Mouse (Mus musculus): Measurements from ENCODE around the gene Ruvbl1. TPM values are rescaled to one million over a fixed set of nuclear protein-coding genes. Genes with fewer than 3 reads are reported as not detected.

Ruvbl1 gene
- polyA plus RNA-seq, 1 experiment from 2014 or later, result 148 TPM

- Histone ChIP-seq H3K9me3 (no peaks in the 10 kb centered on the region), H3K4me2 (peak overlapping the region; percentile 95), H3K9ac (peak overlapping the region; percentile 79), H3K27me3 (peaks cover 6% of the 10 kb centered on the region; the same call in 1 of the 2 replicates), H3K4me1 (peaks cover 7% of the 10 kb centered on the region; the same call in 1 of the 2 replicates), H3K36me3 (peaks cover 54% of the 10 kb centered on the region), H3K4me3 (peak overlapping the region; percentile 57), H3K27ac (no peak overlapping the region)
- 3% methylated on average over 76 of the region's 76 CpGs for WGBS
- ATAC-seq (ENCODE audit: insufficient number of reproducible peaks, insufficient read depth, low FRiP score, low TSS enrichment, low read depth), result peak; percentile 61
Observed at GRCm38 (mm10) chr6:88499481-88500404, 34.5 kb downstream of the Ruvbl1 start.

- peaks cover 59% of the 10 kb centered on the region for H3K36me3 ChIP-seq
- ATAC-seq (ENCODE audit: insufficient number of reproducible peaks, insufficient read depth, low FRiP score, low TSS enrichment, low read depth), result 0 out of 2 replicates have a peak, but pooled peaks have one; percentile 4
- peaks cover 6% of the 10 kb centered on the region; the same call in 1 of the 2 replicates for H3K27me3 ChIP-seq
- no peaks in the 10 kb centered on the region for H3K9me3 ChIP-seq
- H3K4me3 ChIP-seq, result peak overlapping the region; percentile 57
- peaks cover 7% of the 10 kb centered on the region; the same call in 1 of the 2 replicates for H3K4me1 ChIP-seq
- WGBS, result 5% methylated on average over 3 of the region's 3 CpGs
- H3K4me2 ChIP-seq, result peak overlapping the region; percentile 95
- H3K27ac ChIP-seq, result no peak overlapping the region
- peak overlapping the region; percentile 79 for H3K9ac ChIP-seq
Observed at GRCm38 (mm10) chr6:88500405-88500767, 35.2 kb downstream of the Ruvbl1 start.

- peaks cover 63% of the 10 kb centered on the region for H3K36me3 ChIP-seq
- H3K4me2 ChIP-seq, result no peak overlapping the region
- H3K27me3 ChIP-seq, result peaks cover 6% of the 10 kb centered on the region; the same call in 1 of the 2 replicates
- H3K27ac ChIP-seq, result no peak overlapping the region
- WGBS, result 70% methylated on average over 13 of the region's 13 CpGs
- no peaks in the 10 kb centered on the region for H3K9me3 ChIP-seq
- H3K9ac ChIP-seq, result no peak overlapping the region
- ATAC-seq (ENCODE audit: insufficient number of reproducible peaks, insufficient read depth, low FRiP score, low TSS enrichment, low read depth), result no peak
- H3K4me3 ChIP-seq, result no peak overlapping the region
- H3K4me1 ChIP-seq, result peaks cover 7% of the 10 kb centered on the region; the same call in 1 of the 2 replicates
Observed at GRCm38 (mm10) chr6:88502030-88502970, 37.1 kb downstream of the Ruvbl1 start.

GRCm38 (mm10) chr6:88503044-88503443, 37.8 kb downstream of the Ruvbl1 start:
- Histone ChIP-seq H3K4me3 (no peak overlapping the region), H3K4me1 (peaks cover 7% of the 10 kb centered on the region; the same call in 1 of the 2 replicates), H3K4me2 (no peak overlapping the region), H3K27me3 (peaks cover 6% of the 10 kb centered on the region; the same call in 1 of the 2 replicates), H3K9me3 (no peaks in the 10 kb centered on the region), H3K9ac (no peak overlapping the region), H3K36me3 (peaks cover 63% of the 10 kb centered on the region), H3K27ac (no peak overlapping the region)
- no peak for ATAC-seq (ENCODE audit: insufficient number of reproducible peaks, insufficient read depth, low FRiP score, low TSS enrichment, low read depth)
- 86% methylated on average over 4 of the region's 4 CpGs for WGBS

- 93% methylated on average over 8 of the region's 8 CpGs for WGBS
- peaks cover 75% of the 10 kb centered on the region for H3K36me3 ChIP-seq
Observed at GRCm38 (mm10) chr6:88513984-88514383, 48.8 kb downstream of the Ruvbl1 start.

GRCm38 (mm10) chr6:88514546-88514945, 49.3 kb downstream of the Ruvbl1 start:
- WGBS, result 90% methylated on average over 4 of the region's 4 CpGs
- peaks cover 69% of the 10 kb centered on the region for H3K36me3 ChIP-seq
- no peak for ATAC-seq (ENCODE audit: insufficient number of reproducible peaks, insufficient read depth, low FRiP score, low TSS enrichment, low read depth)

More at GRCm38 (mm10) chr6:88513984-88514383, 48.8 kb downstream of the Ruvbl1 start:
- Histone ChIP-seq H3K9ac (no peak overlapping the region), H3K4me3 (no peak overlapping the region), H3K9me3 (no peaks in the 10 kb centered on the region), H3K4me2 (no peak overlapping the region), H3K4me1 (peaks cover 23% of the 10 kb centered on the region), H3K27me3 (no peaks in the 10 kb centered on the region), H3K27ac (no peak overlapping the region)
- no peak for ATAC-seq (ENCODE audit: insufficient number of reproducible peaks, insufficient read depth, low FRiP score, low TSS enrichment, low read depth)

GRCm38 (mm10) chr6:88515971-88516370, 50.8 kb downstream of the Ruvbl1 start:
- 86% methylated on average over 8 of the region's 8 CpGs for WGBS
- H3K9me3 ChIP-seq, result no peaks in the 10 kb centered on the region
- H3K4me3 ChIP-seq, result no peak overlapping the region
- H3K4me2 ChIP-seq, result no peak overlapping the region
- peaks cover 55% of the 10 kb centered on the region for H3K36me3 ChIP-seq
- H3K4me1 ChIP-seq, result peaks cover 30% of the 10 kb centered on the region
- no peak overlapping the region for H3K27ac ChIP-seq
- no peak for ATAC-seq (ENCODE audit: insufficient number of reproducible peaks, insufficient read depth, low FRiP score, low TSS enrichment, low read depth)
- no peak overlapping the region for H3K9ac ChIP-seq
- no peaks in the 10 kb centered on the region for H3K27me3 ChIP-seq

More at GRCm38 (mm10) chr6:88514546-88514945, 49.3 kb downstream of the Ruvbl1 start:
- Histone ChIP-seq H3K4me3 (no peak overlapping the region), H3K9ac (no peak overlapping the region), H3K4me1 (peaks cover 28% of the 10 kb centered on the region), H3K9me3 (no peaks in the 10 kb centered on the region), H3K27me3 (no peaks in the 10 kb centered on the region), H3K27ac (no peak overlapping the region), H3K4me2 (no peak overlapping the region)

GRCm38 (mm10) chr6:88516667-88517066, 51.5 kb downstream of the Ruvbl1 start:
- Histone ChIP-seq H3K9me3 (no peaks in the 10 kb centered on the region), H3K4me3 (peak overlapping the region; percentile 96), H3K4me2 (peak overlapping the region; percentile 95), H3K9ac (peak overlapping the region; percentile 64), H3K36me3 (peaks cover 48% of the 10 kb centered on the region), H3K4me1 (peaks cover 30% of the 10 kb centered on the region), H3K27me3 (no peaks in the 10 kb centered on the region), H3K27ac (no peak overlapping the region)
- 75% methylated on average over 5 of the region's 5 CpGs for WGBS
- ATAC-seq (ENCODE audit: insufficient number of reproducible peaks, insufficient read depth, low FRiP score, low TSS enrichment, low read depth), result no peak

- H3K9me3 ChIP-seq, result no peaks in the 10 kb centered on the region
- peaks cover 36% of the 10 kb centered on the region for H3K36me3 ChIP-seq
- peak overlapping the region; percentile 96 for H3K4me3 ChIP-seq
- peak overlapping the region; percentile 97 for H3K9ac ChIP-seq
- ATAC-seq (ENCODE audit: insufficient number of reproducible peaks, insufficient read depth, low FRiP score, low TSS enrichment, low read depth), result no peak
- H3K4me1 ChIP-seq, result peaks cover 30% of the 10 kb centered on the region
- H3K27ac ChIP-seq, result peak overlapping the region; percentile 80
- WGBS, result 9% methylated on average over 18 of the region's 18 CpGs
- H3K4me2 ChIP-seq, result peak overlapping the region; percentile 95
- H3K27me3 ChIP-seq, result no peaks in the 10 kb centered on the region
Observed at GRCm38 (mm10) chr6:88517701-88518403, 52.6 kb downstream of the Ruvbl1 start.

GRCm38 (mm10) chr6:88518404-88519263, 53.4 kb downstream of the Ruvbl1 start, which contains the start of gene Sec61a1:
Gene Sec61a1 (minus strand): TSS chr6:88518905.
- Histone ChIP-seq H3K27me3 (no peaks in the 10 kb centered on the region), H3K4me3 (peak within 1 kb of the TSS; percentile 96), H3K4me2 (peak within 1 kb of the TSS; percentile 95), H3K4me1 (peaks cover 30% of the 10 kb centered on the region), H3K36me3 (peaks cover 30% of the 10 kb centered on the region), H3K27ac (peak within 1 kb of the TSS; percentile 86), H3K9ac (peak within 1 kb of the TSS; percentile 97), H3K9me3 (no peaks in the 10 kb centered on the region)
- ATAC-seq (ENCODE audit: insufficient number of reproducible peaks, insufficient read depth, low FRiP score, low TSS enrichment, low read depth), result peak; percentile 95
- under 1% methylated on average over 80 of the region's 80 CpGs for WGBS

All from embryonic facial prominence, embryonic 13.5 days (tissue).